Mouse (Mus musculus): ENCODE measurements around the gene Cbll1. TPM values are rescaled to one million over a fixed set of nuclear protein-coding genes. Genes with fewer than 3 reads are reported as not detected.

The Cbll1 gene
- polyA plus RNA-seq (2012; rRNA removed; ENCODE audit: low replicate concordance) = 2.3 and 2.8 TPM in 2 replicates

GRCm38 (mm10) chr12:31499314-31500131, at the start of gene Cbll1:
TSS of gene Cbll1 (minus strand) at chr12:31499616.

Other genes with a start within 250 kb of the Cbll1 start
- 8.7 and 11.4 TPM in 2 replicates for gene Lamb1, start 234.4 kb downstream of the Cbll1 start, polyA plus RNA-seq (2012; rRNA removed; ENCODE audit: low replicate concordance)
- 3.1 and 3.5 TPM in 2 replicates for gene Dld, start 148.2 kb downstream of the Cbll1 start, polyA plus RNA-seq (2012; rRNA removed; ENCODE audit: low replicate concordance)
- gene Slc26a3, start 108.7 kb downstream of the Cbll1 start, polyA plus RNA-seq (2012; rRNA removed; ENCODE audit: low replicate concordance) = 14.5 and 34.3 TPM in 2 replicates
- gene Slc26a4, start 60.4 kb upstream of the Cbll1 start, polyA plus RNA-seq (2012; rRNA removed; ENCODE audit: low replicate concordance) = 0.02 TPM in 1 of 2 replicates, not detected in the other
- 0.11 and 0.19 TPM in 2 replicates for gene Bcap29, start 135.0 kb upstream of the Cbll1 start, polyA plus RNA-seq (2012; rRNA removed; ENCODE audit: low replicate concordance)
- 2.8 and 2.9 TPM in 2 replicates for gene Dus4l, start 155.2 kb upstream of the Cbll1 start, polyA plus RNA-seq (2012; rRNA removed; ENCODE audit: low replicate concordance)
- 5.5 and 5.8 TPM in 2 replicates for gene Cog5, start 155.3 kb upstream of the Cbll1 start, polyA plus RNA-seq (2012; rRNA removed; ENCODE audit: low replicate concordance)
- gene Gpr22, start 214.3 kb upstream of the Cbll1 start, polyA plus RNA-seq (2012; rRNA removed; ENCODE audit: low replicate concordance) = 0.11 TPM in 1 of 2 replicates, not detected in the other